Mouse (Mus musculus): ENCODE data around the gene 4930432K21Rik. TPM values are rescaled to one million over a fixed set of nuclear protein-coding genes. Genes with fewer than 3 reads are reported as not detected.

4930432K21Rik gene
- polyA plus RNA-seq, 1 experiment from 2014 or later = 2.6 TPM

DNA sequence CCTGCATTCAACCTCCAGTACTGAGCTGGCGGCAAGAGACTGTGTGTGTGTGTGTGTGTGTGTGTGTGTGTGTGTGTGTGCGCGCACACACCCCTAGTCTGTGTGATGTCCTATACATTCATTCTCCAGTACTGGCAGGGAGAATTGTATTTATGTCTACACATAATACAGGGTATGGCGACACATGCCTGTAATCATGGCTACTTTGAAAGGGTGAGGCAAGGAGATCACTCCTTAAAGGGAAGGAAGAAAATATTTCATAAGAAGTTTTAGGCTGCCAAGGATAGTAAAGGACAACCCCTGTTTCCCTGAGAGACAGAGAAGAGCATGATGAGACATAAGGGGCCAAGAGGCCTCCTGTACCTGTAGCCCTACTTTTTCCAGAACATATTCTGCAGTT lies 9.8 kb downstream of the 4930432K21Rik start:
- Histone ChIP-seq H3K27ac (replicated peaks) (no peak overlapping the region), H3K9me3 (replicated peaks) (no peaks in the 10 kb centered on the region), H3K4me1 (no peaks in the 10 kb centered on the region), H3K9ac (replicated peaks) (no peak overlapping the region), H3K36me3 (peaks cover 9% of the 10 kb centered on the region), H3K27me3 (replicated peaks) (no peaks in the 10 kb centered on the region), H3K4me3 (replicated peaks) (no peak overlapping the region), H3K4me2 (no peak overlapping the region)
- ATAC-seq (ENCODE audit: low FRiP score) = no peak
- WGBS = 95% methylated on average over 4 of the region's 4 CpGs

DNA sequence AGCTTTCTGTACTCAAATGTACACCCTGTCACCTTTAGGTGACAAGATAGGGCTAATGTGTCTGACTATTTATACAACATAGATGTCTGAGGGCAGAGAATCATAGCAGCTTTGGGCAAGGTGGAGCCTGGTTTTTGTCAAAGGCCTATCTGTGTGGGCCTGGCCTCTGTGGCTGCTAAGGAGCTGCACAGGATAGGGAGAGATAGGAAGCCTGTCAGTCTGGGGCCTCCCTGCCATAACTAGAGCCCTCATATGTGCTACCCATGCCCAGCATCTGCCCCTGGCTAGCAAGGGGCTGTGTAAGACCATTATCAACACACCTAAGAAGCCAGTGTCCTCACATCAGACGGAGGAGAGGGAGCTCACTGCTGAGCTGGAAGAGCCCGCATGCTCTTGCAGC lies 19.9 kb downstream of the 4930432K21Rik start:
- H3K27ac ChIP-seq (replicated peaks) = no peak overlapping the region
- H3K4me2 ChIP-seq = no peak overlapping the region
- no peak for ATAC-seq (ENCODE audit: low FRiP score)
- no peaks in the 10 kb centered on the region for H3K4me1 ChIP-seq
- H3K36me3 ChIP-seq = peaks cover 24% of the 10 kb centered on the region
- no peak overlapping the region for H3K4me3 ChIP-seq (replicated peaks)
- WGBS = 84% methylated on average over 2 of the region's 2 CpGs
- no peak overlapping the region for H3K9ac ChIP-seq (replicated peaks)
- no peaks in the 10 kb centered on the region for H3K9me3 ChIP-seq (replicated peaks)
- no peaks in the 10 kb centered on the region for H3K27me3 ChIP-seq (replicated peaks)

DNA sequence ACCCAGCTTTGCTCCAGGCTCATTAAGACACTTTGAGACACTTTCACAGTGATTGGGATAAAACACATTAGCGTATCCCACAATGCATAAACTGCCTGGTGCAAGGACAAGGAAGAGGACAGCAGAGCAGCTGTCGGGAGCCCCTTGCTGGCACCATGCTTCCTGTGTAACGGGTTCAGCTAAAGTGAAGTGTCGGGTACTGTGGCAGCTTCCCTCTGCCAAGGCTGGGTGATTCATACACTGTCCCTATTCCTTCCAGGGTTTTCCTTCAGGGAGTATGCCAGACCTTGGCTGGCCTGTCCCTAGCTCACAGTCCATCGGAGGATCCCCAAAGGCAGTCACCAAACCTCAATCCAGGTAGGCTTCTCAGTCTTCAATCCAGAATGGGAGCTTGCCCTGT lies 22.3 kb downstream of the 4930432K21Rik start:
- no peaks in the 10 kb centered on the region for H3K27me3 ChIP-seq (replicated peaks)
- peaks cover 40% of the 10 kb centered on the region for H3K36me3 ChIP-seq
- no peak overlapping the region for H3K4me3 ChIP-seq (replicated peaks)
- H3K9me3 ChIP-seq (replicated peaks) = no peaks in the 10 kb centered on the region
- H3K27ac ChIP-seq (replicated peaks) = no peak overlapping the region
- H3K9ac ChIP-seq (replicated peaks) = no peak overlapping the region
- H3K4me1 ChIP-seq = 0 out of 2 replicates have a peak, but pooled peaks cover 4% of the 10 kb centered on the region
- H3K4me2 ChIP-seq = no peak overlapping the region
- ATAC-seq (ENCODE audit: low FRiP score) = no peak
- 86% methylated on average over 5 of the region's 5 CpGs for WGBS

- peaks cover 53% of the 10 kb centered on the region for H3K36me3 ChIP-seq
- H3K4me3 ChIP-seq (replicated peaks) = no peak overlapping the region
- no peak for ATAC-seq (ENCODE audit: low FRiP score)
- H3K9ac ChIP-seq (replicated peaks) = no peak overlapping the region
- no peaks in the 10 kb centered on the region for H3K27me3 ChIP-seq (replicated peaks)
- no peak overlapping the region for H3K4me2 ChIP-seq
- H3K27ac ChIP-seq (replicated peaks) = no peak overlapping the region
- H3K4me1 ChIP-seq = peaks cover 22% of the 10 kb centered on the region
- no peaks in the 10 kb centered on the region for H3K9me3 ChIP-seq (replicated peaks)
- 88% methylated on average over 6 of the region's 6 CpGs for WGBS
Measured at GRCm38 (mm10) chr8:84173861-84174260, 26.0 kb downstream of the 4930432K21Rik start.

DNA sequence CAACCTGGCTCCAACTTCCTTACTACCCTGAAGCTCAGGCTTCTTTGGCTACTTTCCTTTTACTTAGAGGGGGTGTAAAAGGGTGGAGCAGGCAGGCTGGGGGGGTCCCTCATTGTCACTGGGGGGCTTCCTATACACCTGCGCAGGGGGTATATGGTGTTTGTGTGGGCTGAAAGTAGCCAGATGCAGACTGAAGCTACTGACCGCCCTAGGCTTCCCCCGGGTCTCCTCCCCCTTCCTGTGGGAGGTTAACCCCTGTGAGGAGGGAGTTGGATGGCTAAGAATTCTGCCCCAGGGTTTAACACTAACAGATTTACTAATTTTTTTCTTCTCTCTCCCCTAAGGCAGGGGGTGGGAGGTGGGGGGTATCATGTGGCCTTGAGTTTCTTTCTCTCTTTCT lies 28.7 kb downstream of the 4930432K21Rik start:
- no peak for ATAC-seq (ENCODE audit: low FRiP score)
- Histone ChIP-seq H3K4me1 (peaks cover 49% of the 10 kb centered on the region), H3K4me2 (no peak overlapping the region), H3K4me3 (replicated peaks) (no peak overlapping the region), H3K27ac (replicated peaks) (no peak overlapping the region), H3K27me3 (replicated peaks) (no peaks in the 10 kb centered on the region), H3K9me3 (replicated peaks) (no peaks in the 10 kb centered on the region), H3K9ac (replicated peaks) (no peak overlapping the region), H3K36me3 (peaks cover 41% of the 10 kb centered on the region)
- WGBS = 48% methylated on average over 3 of the region's 3 CpGs

DNA sequence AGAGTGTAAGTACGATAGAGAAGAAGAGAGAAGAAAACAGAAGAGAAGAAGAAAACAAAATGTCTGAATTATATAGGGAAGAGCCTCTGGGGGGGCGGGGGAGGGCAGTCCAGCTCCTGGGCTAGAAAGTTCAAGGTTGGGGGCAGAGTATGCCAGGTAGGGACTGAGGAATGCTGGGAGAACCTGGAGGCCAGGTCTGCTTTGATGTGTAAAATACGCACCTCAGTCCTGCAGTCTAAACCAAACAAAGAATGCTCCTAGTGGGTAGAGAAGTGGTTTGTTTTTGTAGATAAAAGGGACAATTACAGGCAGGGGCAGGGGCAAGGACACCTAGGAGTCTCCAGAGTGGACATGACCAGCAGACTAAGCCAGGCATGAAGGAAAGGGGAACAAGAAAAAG lies 29.6 kb downstream of the 4930432K21Rik start:
- 91% methylated on average over 3 of the region's 3 CpGs for WGBS
- Histone ChIP-seq H3K27ac (replicated peaks) (no peak overlapping the region), H3K9ac (replicated peaks) (no peak overlapping the region), H3K36me3 (peaks cover 32% of the 10 kb centered on the region), H3K4me1 (peaks cover 58% of the 10 kb centered on the region), H3K4me2 (no peak overlapping the region), H3K27me3 (replicated peaks) (no peaks in the 10 kb centered on the region), H3K4me3 (replicated peaks) (no peak overlapping the region), H3K9me3 (replicated peaks) (no peaks in the 10 kb centered on the region)
- no peak for ATAC-seq (ENCODE audit: low FRiP score)

DNA sequence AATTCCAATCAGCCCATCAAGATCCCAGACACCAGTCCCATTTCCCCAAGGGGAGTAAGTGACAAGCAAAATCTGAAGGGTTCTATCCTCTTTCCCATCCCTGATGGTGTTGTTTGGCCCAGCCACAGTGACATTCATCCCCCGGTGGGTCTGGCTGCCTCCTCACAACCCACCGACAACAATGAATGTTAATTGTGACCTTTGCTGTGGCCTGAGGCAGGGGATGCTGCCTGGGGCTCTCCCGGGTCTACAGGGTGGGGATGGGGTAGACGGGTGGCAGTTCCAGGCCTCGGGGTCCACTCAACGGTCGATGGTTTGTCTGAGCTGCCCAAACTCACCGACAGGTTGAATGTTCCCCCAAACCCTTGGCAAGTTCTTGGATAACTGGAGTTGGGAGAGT lies 30.8 kb downstream of the 4930432K21Rik start:
- no peak for ATAC-seq (ENCODE audit: low FRiP score)
- H3K27me3 ChIP-seq (replicated peaks) = no peaks in the 10 kb centered on the region
- H3K4me3 ChIP-seq (replicated peaks) = no peak overlapping the region
- peaks cover 64% of the 10 kb centered on the region for H3K4me1 ChIP-seq
- no peak overlapping the region for H3K4me2 ChIP-seq
- H3K9me3 ChIP-seq (replicated peaks) = no peaks in the 10 kb centered on the region
- peaks cover 20% of the 10 kb centered on the region for H3K36me3 ChIP-seq
- no peak overlapping the region for H3K27ac ChIP-seq (replicated peaks)
- H3K9ac ChIP-seq (replicated peaks) = no peak overlapping the region
- WGBS = 68% methylated on average over 8 of the region's 8 CpGs

DNA sequence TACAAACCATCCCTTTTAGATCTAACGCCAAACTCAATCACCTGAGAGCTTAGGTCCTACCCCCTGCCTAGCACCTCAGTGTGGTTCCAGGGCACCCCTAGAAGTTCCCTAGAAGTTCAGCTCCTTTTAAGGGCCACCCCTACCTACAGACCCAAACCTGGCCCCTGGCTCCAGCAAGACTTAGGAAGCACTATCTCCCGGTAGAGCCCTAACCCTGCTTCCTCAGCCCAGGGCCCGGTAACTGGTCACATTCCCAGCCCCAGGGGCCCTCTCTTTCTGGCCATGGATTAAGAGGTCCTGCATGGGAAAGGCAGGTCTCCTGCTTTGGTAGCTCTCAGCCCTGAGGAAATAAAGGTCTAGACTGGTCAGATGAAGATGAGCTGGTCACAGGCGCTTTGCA lies 32.1 kb downstream of the 4930432K21Rik start:
- H3K4me2 ChIP-seq = peak overlapping the region; percentile 83
- H3K4me1 ChIP-seq = peaks cover 71% of the 10 kb centered on the region
- no peaks in the 10 kb centered on the region for H3K9me3 ChIP-seq (replicated peaks)
- peak overlapping the region; percentile 29 for H3K4me3 ChIP-seq (replicated peaks)
- no peak for ATAC-seq (ENCODE audit: low FRiP score)
- peaks cover 13% of the 10 kb centered on the region for H3K36me3 ChIP-seq
- WGBS = 4% methylated on average over 4 of the region's 4 CpGs
- peak overlapping the region; percentile 40 for H3K9ac ChIP-seq (replicated peaks)
- peak overlapping the region; percentile 64 for H3K27ac ChIP-seq (replicated peaks)
- no peaks in the 10 kb centered on the region for H3K27me3 ChIP-seq (replicated peaks)

GRCm38 (mm10) chr8:84180530-84181190 lies 32.8 kb downstream of the 4930432K21Rik start:
- peak; percentile 42 for ATAC-seq (ENCODE audit: low FRiP score)
- Histone ChIP-seq H3K9ac (replicated peaks) (peak overlapping the region; percentile 40), H3K27ac (replicated peaks) (peak overlapping the region; percentile 64), H3K4me1 (peaks cover 71% of the 10 kb centered on the region), H3K9me3 (replicated peaks) (no peaks in the 10 kb centered on the region), H3K4me3 (replicated peaks) (peak overlapping the region; percentile 29), H3K4me2 (peak overlapping the region; percentile 83), H3K27me3 (replicated peaks) (no peaks in the 10 kb centered on the region), H3K36me3 (peaks cover 10% of the 10 kb centered on the region)
- WGBS = 2% methylated on average over 16 of the region's 16 CpGs

DNA sequence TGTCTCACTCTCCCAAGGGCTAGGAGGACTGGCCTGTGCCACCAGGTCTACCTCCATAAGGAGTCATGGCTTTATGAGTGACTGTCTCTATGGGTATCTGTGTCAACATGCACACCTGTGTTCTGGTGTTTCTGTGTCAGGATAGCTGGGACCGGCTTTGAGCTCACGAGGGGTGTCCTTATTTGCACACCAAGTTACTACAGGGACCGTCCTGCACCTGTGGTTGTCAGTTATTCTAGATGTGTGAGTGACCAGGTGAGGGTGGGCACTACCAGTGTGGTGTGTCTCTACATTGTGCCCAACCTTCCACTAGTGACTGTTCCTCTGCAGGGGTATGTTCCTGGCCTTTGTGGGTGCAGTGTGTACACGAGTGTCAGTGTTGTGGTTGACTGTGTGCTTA lies 35.0 kb downstream of the 4930432K21Rik start:
- 44% methylated on average over 4 of the region's 4 CpGs for WGBS

DNA sequence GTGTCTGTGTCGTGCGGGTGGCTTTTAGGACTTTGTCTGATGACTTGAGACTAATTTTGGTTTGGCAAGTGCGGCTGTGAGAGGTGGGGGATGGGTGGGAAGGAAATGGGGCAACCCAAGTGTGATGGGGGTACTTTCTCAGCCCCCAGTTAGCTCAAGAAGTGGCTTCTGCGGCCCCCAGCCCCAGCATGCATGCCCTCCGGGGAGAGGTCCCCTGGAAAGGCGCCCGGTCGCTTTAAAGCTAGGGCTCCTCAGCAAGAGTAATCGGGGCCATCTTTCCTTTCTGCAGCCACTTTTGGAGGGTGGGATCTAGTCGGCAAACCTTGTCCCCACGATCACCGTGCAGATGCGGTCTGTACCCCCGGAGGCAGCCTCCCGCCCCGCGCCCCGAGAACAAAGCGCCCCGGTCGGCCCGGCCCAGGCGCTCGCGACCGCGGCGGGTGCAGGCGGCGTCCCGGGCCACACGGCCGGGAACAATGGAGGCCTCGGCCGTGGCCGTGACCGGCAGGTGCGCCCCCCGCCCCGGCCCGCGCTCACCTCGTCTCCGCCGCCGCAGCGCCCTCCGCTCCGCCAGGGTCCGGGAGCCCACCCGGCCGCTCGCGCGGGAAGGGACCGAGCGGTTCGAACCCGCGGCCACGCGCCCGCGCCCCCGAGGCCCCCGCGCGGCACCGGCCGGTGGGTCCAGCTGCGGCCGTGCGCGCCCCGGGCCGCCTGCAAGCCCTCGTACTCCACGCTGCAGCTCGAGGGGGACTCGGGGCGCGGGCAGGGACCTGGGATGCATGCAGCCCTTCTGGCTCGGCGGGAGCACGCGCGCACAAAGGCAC lies 35.6 kb downstream of the 4930432K21Rik start:
- Histone ChIP-seq H3K9ac (replicated peaks) (peak overlapping the region; percentile 92), H3K27ac (replicated peaks) (peak overlapping the region; percentile 95), H3K4me2 (peak overlapping the region; percentile 83), H3K36me3 (0 out of 2 replicates have a peak, but pooled peaks cover under 1% of the 10 kb centered on the region), H3K27me3 (replicated peaks) (peaks cover 5% of the 10 kb centered on the region; the same call in 1 of the 2 replicates), H3K4me1 (peaks cover 67% of the 10 kb centered on the region), H3K9me3 (replicated peaks) (no peaks in the 10 kb centered on the region), H3K4me3 (replicated peaks) (peak overlapping the region; percentile 74)
- under 1% methylated on average over 84 of the region's 87 CpGs for WGBS
- peak; percentile 71 for ATAC-seq (ENCODE audit: low FRiP score)

More for the DNA sequence above, 35.0 kb downstream of the 4930432K21Rik start:
- peak; percentile 6; the same call in 1 of the 2 replicates for ATAC-seq (ENCODE audit: low FRiP score)
- H3K9me3 ChIP-seq (replicated peaks) = no peaks in the 10 kb centered on the region
- H3K27me3 ChIP-seq (replicated peaks) = peaks cover 5% of the 10 kb centered on the region; the same call in 1 of the 2 replicates
- peaks cover 6% of the 10 kb centered on the region; the same call in 1 of the 2 replicates for H3K36me3 ChIP-seq
- peak overlapping the region; percentile 83 for H3K4me2 ChIP-seq
- peaks cover 69% of the 10 kb centered on the region for H3K4me1 ChIP-seq
- H3K27ac ChIP-seq (replicated peaks) = peak overlapping the region; percentile 95
- H3K9ac ChIP-seq (replicated peaks) = peak overlapping the region; percentile 92
- peak overlapping the region; percentile 74 for H3K4me3 ChIP-seq (replicated peaks)
